Mouse (Mus musculus): ENCODE measurements around the gene Slc2a9. TPM values are rescaled to one million over a fixed set of nuclear protein-coding genes. Genes with fewer than 3 reads are reported as not detected.

The Slc2a9 gene
- total RNA-seq, 4 experiments from 2014 or later: 1.9 to 5.3 (median 4.3) TPM

GRCm38 (mm10) chr5:38470881-38471280 is 32.1 kb downstream of the Slc2a9 start:
- DNase-seq (ENCODE audit: low spot score in 2 of 2): no peak

DNA sequence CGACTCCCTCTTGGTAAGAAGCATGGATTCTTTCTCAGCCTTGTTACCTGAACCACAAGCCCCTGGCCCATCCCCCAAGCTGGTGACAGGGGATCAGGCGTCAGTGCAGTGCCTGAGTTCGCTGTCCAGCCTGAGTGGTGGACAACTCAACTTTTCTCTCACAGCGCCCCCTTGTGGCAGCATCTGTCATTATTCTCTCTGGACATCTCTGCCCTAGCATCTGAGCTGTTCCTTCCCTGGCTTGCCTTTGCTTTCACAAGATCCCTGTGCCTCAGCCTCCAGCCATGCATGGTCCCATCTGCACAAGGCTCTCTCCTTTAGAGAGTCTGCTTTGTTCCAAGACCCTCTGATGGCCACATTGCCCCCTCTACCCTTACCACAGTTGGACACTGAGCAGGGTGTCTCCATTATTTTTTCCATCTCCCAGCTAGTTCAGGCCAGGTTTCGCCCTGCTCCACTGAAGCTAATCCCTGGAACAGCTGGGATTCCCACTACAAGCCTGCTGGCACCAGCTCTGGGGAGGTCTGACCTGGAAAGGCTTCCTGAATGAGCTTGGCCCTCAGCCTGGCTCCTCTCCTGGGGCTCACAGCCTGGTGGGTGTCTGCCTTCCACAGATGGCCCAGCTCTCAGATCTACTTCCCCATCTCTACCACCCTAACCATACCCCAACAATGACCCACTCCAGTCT is 32.9 kb downstream of the Slc2a9 start:
- DNase-seq (ENCODE audit: low spot score in 2 of 2): peak; percentile 58 to 80

DNA sequence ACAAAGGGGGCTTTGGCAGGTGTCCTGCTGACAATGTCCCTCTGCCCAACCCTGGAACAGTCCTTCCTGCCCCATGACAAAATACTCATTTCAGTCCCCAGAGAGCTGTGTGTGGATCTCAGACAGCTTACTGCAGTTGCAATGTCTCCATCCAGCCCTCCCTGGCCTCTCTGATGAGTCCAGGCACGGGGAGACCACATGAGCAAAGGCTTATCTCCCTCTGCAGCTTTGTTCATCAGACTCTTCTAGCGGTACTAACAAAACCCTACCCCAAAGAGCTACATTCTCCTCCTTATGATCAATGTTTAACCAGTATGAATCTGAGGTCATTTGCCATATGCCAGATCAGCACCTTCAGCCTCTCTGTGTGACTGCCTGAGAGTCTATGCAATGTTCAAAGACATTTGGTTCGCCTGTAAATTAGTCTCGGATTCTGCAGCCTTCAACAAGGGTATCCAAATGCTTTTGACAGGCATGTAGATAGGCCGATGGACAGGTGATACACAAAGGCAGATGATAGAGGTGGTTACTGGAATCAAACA is 36.3 kb downstream of the Slc2a9 start:
- no peak for DNase-seq (ENCODE audit: low spot score in 2 of 2)

- no peak for DNase-seq (ENCODE audit: low spot score in 2 of 2)
Measured at GRCm38 (mm10) chr5:38461261-38461660, 41.7 kb downstream of the Slc2a9 start.

DNA sequence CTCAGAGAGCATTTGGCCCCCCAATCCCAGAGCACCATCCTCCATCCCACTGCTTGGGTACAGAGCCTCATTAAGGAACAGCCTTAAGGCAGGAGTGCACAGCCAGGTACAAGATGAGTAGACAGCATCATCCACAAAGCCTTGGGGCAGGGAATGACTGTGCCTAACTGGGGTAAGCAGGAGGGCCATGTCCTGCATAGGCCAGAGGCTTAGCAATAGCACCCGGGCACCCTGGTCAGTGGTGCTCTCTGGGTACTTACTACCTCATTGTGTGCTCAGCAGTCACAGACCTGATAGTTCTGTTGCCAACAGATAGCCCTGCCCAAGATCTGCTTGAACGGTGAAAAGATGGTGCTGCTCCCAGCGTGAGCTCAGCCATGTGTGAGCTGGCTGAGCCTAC is 52.0 kb downstream of the Slc2a9 start:
- DNase-seq (ENCODE audit: low spot score in 2 of 2): no peak

DNA sequence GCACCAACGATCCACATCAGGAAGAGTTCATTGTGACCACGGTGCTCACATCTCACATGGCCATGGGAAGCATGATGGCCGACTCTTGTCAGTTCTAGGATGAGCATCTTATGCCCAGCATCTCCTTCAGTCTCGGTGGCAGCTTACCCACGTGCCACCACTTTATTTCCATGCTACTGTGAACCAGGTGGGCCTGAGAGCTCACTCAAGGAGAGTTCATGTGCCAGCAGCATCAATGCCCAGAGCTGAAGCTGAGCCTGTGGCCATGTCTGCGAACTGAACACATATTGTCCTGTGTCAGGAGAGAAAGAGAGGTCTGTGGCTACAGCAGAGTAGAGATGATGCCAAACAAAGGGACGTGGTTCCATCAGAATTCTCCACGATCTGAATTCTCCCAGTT is 53.3 kb downstream of the Slc2a9 start:
- DNase-seq (ENCODE audit: low spot score in 2 of 2): no peak

- no peak for DNase-seq (ENCODE audit: low spot score in 2 of 2)
Measured at GRCm38 (mm10) chr5:38448121-38448520, 54.8 kb downstream of the Slc2a9 start.

- DNase-seq (ENCODE audit: low spot score in 2 of 2): no peak
Measured at GRCm38 (mm10) chr5:38446316-38446975, 56.5 kb downstream of the Slc2a9 start.

DNA sequence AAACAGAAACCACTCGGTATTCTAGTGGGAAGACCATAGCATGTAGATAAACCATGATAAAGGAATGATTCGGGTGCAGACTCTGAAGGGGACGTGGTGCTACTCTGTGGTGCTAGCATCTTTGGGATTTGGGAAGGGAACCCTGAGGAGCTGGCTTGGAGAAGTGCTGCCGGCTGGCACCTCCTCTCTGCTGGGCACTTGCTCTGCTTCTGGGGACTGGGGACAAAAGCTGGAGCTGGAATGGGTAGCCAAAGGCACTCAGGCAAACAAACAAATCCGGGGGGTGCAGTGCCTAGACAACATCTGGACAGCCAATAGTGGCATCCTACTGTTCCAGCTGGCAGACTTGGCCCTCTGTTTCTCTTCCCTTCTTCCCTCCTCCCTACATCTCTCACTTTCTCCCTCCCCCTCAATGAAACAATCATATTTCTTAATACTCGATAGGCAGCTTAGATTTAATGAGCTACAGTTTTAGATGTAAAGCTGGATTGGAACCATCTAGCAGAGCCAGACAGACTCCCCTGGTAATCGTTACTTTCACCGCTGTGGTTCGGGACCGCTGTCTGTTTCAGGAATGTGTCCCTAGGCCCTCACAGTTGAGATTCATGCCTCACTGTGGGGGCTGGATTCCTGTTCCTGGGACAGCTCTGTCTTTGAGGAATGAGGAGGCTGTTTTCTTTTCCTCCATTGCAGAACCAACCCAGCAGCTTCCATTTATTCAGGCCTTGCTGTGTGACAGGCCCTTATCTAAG is 61.7 kb downstream of the Slc2a9 start:
- DNase-seq (ENCODE audit: low spot score in 2 of 2): no peak

DNA sequence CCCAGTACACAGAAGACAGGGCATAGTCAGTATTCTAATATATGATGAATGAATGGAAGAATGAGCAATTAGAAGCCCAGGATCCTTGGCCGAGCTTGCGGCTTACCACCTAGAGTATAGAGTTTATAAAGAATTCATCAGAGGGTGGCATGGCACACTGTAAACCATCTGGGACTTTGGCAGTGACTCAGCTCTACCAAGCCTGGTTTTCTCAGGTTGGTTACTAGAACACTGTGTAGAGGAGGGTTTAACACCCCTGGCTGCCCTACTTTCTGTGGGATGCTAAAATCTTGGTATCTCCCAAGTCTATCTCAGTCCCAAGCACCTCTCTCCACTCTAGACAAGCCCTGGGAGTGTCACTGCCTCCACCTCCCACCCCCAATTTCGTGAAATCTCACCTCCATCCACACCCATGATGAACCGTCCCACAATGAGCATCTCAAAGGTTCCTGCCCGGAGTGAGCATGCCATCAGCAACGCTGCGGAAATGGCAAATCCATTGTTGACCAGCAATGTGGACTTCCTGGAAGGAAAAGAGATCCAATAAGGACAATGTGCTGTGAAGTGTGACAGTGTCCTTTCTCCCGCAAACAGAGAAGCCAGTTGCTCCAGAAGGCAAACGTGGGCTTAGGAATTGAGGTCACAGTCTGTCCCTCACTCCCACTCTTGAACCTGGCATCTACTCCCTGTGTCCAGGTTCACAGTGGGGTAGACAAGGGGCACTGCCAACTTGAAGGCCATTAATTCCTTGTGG is 62.5 kb downstream of the Slc2a9 start:
- peak in 1 of 2 experiments; percentile 18 for DNase-seq (ENCODE audit: low spot score in 2 of 2)

- no peak for DNase-seq (ENCODE audit: low spot score in 2 of 2)
Measured at GRCm38 (mm10) chr5:38436681-38437080, 66.3 kb downstream of the Slc2a9 start.

GRCm38 (mm10) chr5:38434875-38435274 is 68.1 kb downstream of the Slc2a9 start:
- no peak for DNase-seq (ENCODE audit: low spot score in 2 of 2)

GRCm38 (mm10) chr5:38431201-38431600 is 71.7 kb downstream of the Slc2a9 start:
- no peak for DNase-seq (ENCODE audit: low spot score in 2 of 2)

- DNase-seq (ENCODE audit: low spot score in 2 of 2): no peak
Measured at GRCm38 (mm10) chr5:38429106-38429505, 73.8 kb downstream of the Slc2a9 start.

DNA sequence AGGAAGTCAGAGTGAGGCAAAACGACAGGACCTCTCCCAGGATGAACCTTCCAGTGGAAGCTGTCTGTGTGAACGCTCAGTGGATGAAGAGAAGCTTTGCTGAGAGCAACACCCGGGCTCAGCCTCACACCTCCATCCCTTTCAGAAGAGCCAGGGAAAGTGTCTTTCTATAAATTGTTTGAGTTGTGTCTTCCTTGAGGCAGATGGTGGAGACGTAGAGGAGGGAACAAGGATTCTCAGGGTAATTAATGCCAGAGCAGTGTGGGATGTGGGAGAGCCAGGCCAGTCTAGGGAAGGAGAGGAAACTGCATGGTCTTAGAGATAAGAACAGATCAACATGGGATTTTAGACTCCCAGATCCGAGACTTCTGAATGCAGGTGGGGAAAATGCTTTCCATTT is 75.2 kb downstream of the Slc2a9 start:
- no peak for DNase-seq (ENCODE audit: low spot score in 2 of 2)

DNA sequence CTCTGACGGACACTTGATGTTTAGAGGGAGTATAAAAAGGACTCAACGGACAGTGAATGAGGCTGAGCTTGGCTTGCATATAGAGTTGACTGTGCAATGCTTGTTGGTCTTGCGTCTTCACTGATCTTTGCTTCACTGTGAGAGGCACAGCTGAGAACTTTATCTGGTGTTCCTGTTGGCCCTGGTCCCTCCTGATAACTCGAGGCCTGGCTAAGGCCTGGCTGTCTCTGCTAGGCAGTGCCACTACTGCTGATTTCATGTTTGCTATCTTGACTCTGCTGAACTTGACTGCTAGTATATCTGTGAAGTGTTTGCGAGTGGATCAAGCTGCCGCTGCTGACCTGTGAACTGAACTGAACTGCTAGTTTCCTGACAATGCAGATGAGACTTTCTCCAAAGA is 77.4 kb downstream of the Slc2a9 start:
- no peak for DNase-seq (ENCODE audit: low spot score in 2 of 2)

GRCm38 (mm10) chr5:38422426-38422825 is 80.5 kb downstream of the Slc2a9 start:
- DNase-seq (ENCODE audit: low spot score in 2 of 2): no peak

DNA sequence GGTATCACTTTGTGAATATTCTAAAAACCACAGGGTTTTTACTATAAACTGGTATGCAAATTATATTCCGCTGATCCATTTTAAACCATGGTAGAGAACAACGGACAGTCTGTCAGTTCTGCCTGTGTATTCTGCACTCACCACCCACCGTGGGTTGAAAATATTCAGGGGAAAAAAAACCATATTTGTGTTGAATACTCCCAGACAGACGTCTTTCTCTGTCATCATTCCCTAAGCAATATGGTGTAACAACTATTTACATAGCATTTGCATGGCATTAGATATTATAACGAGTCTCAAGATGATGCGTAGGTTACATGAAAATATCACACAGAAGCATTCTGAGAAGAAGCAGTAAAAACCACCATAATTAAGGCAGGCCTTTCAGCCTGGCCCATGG is 84.1 kb downstream of the Slc2a9 start:
- no peak for DNase-seq (ENCODE audit: low spot score in 2 of 2)

- DNase-seq (ENCODE audit: low spot score in 2 of 2): no peak
Measured at GRCm38 (mm10) chr5:38403612-38404011, 99.3 kb downstream of the Slc2a9 start.

- DNase-seq (ENCODE audit: low spot score in 2 of 2): no peak
Measured at GRCm38 (mm10) chr5:38402288-38402687, 100.7 kb downstream of the Slc2a9 start.

- no peak for DNase-seq (ENCODE audit: low spot score in 2 of 2)
Measured at GRCm38 (mm10) chr5:38388857-38389256, 114.1 kb downstream of the Slc2a9 start.
